Mouse (Mus musculus) brain, embryonic 14.5 days (tissue): ENCODE measurements around the gene Fras1.

Source experiments
- CTCF ChIP-seq: fragments of 200-500 bp; IDR thresholded peaks from 2 replicates; pipeline ENCODE4 v1.5.1; 2012; ENCODE audit warnings: inconsistent platforms, mild to moderate bottlenecking, moderate library complexity, borderline replicate concordance; ENCODE audit not compliant: insufficient read depth, insufficient read length; ENCODE audit errors: extremely low read depth
- POLR2A ChIP-seq: fragments of 200-500 bp; IDR thresholded peaks from 2 replicates; pipeline ENCODE4 v1.6.1; 2012; ENCODE audit warnings: mild to moderate bottlenecking, inconsistent platforms, borderline replicate concordance; ENCODE audit not compliant: poor library complexity, insufficient read depth, insufficient read length, severe bottlenecking; ENCODE audit errors: extremely low read depth

GRCm38 (mm10) chr5:96331048-96331737 lies 42.6 kb upstream of the Fras1 start:
- TF ChIP-seq CTCF (no peak), POLR2A (no peak)
